Mouse (Mus musculus) left cerebral cortex, postnatal 14 days (tissue): ENCODE measurements at regions not wholly inside any gene's neighbourhood (a gene's known extent, or its start where the extent isn't known, plus 50 kb on each side); places are given as distances from the start of the nearest gene placed in this dataset.

Source experiments
- DNase-seq, 2 experiments: peaks; one replicate each; pipeline ENCODE4 v3.0.0; 2021 to 2022; ENCODE audit warnings: low spot score in 2 of 2, mixed read lengths in 1 of 2
- intact Hi-C: fragments of 180-260 bp; cut with DNase I; formaldehyde crosslinking; loops from one replicate; pipeline ENCODE4 v1.15.1; 2025

DNA sequence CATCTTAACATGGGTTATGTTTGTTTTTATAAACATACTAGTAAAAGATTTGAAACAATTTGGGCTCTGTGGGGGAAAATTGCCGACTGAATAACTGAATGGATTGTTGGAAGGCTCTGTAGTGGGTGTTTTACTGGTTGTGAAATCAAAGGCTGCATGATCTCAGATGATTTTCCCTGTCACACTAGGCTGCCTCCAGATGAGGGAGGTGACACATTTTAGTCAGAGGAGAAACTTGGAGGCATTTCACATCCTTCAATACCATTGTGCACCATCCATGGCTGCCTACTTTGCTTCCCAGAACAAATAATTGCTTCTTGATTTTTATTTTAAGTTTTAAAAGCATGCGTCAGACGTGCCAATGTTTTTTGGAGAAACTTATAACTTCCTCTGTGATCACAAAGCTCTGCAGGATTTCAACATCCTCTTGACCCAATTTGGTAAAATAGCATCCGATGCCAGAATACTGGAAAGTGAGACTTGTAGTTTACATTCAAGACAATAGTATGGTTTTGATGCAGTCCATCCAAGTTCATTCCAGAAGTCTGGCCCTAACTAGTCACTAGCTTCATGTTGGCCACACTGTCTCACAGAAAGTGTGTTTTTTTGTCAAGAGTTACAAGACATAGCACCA lies 163.0 kb upstream of the Mocs2 start:
- no peak for DNase-seq
- intact Hi-C loops, result no loop called here

DNA sequence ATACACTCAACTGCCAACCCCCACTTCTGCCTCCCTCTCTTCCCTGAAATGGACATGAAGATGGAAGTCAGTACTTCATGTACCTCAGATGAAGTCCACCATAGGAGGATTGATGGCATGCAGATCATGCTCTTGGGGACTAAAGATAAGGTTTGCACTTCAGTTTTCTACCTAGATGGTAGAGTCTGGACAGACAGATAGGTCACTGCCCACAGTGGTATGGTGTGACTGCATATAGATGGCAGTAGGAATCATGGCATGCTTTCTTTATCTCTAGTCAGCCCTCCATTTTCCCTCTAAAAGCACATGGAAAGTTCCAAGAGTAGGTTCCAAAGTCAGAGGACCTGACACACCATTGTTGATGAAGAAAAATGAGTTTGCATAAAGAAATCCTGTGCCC lies 145.6 kb upstream of the Mocs2 start:
- no peak for DNase-seq
- intact Hi-C loops, result no loop called here

DNA sequence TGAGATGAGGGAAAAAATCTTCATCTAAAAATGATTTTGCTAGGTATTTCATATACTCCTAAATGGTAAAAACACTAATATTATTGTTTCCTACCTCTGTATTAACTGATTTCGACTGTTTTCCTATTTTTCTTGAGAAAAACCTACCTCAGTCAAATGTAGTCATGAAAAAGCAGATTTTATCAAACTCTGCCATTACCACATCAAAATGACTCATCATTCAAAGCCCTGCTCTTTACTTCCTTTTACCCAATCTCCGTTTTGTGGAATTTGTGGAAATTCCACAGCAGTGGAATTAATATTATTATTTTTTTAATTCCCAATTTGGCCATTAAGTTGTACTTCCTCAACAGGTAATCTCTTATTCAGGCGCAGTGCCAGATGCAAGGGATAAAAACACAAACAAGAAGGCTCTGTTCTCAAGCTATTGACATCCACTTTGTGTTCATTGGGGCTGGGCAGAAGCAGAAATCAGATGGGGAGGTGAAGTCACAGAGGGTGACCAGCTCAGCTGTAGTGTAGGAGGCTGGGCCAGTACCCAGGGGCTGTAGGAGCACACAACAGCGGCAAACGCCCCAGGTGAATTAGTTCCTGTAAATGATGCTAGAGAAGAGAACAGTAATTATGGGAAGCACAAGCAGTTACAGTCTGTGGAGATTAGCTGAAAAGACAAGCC lies 138.2 kb upstream of the Mocs2 start:
- intact Hi-C loops, result no loop called here
- no peak for DNase-seq

DNA sequence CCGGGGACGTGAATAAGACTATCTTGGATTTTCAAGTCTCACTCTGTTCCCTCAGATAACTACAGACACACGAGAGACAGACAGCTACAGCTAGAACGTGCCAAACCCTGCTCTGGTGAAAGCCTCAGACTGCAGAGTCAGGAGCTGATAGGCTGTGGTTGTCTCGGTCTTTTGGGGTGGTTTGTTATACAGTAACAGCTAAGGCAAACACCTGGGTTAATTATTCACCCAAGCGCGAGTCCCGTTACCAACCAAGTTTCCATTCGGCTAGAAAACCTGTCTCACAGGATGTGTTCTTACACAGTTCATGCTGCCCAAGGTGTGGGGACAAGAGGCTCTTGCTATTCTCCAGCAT lies 137.7 kb upstream of the Mocs2 start:
- intact Hi-C loops, result no loop called here
- DNase-seq, result no peak

DNA sequence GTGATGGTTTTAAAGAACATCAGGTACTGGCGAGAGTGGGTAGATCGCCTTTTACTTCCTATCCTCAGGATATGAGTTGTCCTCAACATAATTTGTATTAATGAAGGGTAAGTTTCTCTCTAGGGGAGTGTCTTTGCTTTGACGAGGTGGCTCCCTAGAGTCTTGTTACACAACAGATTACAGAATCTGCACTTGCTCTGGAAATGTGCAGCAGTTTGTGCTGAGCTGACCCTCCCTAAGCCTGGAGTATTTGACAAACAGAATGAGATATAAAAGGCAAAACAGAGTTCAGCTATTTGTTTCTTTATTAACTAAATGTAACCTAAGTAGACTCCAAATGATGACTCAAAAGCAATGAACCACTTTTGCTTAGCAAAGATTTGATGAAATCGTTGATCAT lies 136.8 kb upstream of the Mocs2 start:
- no peak for DNase-seq
- intact Hi-C loops, result no loop called here

DNA sequence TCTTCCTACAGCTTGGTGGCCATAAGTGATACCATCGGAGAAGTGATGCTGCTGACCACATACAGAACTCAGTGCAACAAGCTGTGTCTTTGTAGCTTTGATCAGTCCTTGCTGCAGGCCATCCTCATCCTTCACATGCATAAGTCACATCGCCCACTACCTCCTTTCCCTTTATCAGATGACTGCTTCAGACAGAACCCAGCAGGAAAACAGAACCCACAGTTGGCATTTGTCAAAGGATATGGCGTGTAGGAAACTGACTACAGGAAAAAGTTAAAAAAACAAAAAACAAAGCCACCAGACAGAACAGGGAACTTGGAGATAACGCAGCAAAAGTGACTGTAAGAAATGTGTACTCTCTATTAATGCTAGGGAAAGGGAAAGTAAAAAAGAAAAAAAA lies 136.1 kb upstream of the Mocs2 start:
- intact Hi-C loops, result no loop called here
- DNase-seq, result no peak

DNA sequence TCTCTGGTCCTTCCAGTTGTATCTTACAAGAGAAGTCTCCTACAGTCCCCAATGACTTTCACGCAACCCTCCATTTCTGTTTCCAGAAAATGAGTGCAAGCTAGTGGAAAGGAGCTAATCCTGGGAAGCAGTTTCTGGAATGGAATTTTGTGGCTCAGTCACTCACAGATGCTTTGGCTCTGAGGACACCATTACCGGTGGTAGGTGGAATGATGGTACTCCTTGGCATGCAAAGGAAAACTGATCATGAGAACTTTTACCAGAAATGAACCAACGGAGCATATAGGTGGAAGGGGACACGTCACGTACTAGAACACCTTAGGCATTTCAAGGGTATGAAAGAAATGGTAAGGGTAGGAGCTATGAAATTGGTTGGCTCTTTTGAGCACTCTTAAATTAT lies 135.1 kb upstream of the Mocs2 start:
- DNase-seq, result no peak
- intact Hi-C loops, result no loop called here

DNA sequence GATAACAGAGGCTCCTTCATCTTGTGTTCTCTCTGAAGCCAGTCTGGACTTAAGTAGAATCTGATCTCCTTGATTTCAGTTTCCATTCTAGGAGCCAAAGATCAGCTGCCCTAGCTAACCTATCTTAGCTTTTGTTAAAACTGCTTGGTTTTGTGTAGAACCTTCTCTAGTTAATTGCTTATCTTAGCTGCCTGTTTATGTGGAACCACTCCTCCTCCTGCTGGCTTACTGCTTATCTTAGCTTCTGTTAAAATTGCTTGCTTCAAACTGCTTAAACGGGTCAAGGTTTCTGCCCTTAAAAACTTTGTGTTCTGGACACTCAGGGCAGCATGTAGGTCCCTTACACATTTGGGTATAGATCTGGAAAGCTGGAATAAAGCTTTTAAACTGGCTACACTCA lies 133.7 kb upstream of the Mocs2 start:
- intact Hi-C loops, result no loop called here
- DNase-seq, result no peak

DNA sequence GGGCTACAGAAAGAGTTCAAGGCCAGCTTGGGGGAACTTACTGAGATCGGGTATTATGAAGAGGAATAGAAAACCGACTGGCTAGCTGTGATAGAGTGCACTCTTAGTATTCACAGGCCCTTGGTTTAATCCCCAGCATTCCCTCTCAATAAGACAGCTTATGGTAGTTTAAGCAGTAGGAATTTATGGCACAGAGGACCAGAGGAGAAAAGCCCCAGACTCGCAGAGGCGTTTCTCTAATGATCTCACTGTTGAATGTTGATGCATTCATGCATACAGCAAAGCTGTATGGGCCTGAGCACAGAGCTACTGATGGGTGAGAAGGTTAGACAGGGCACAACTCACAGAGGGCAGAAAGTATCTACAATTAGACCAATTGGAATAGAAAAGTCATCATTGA lies 132.7 kb upstream of the Mocs2 start:
- intact Hi-C loops, result no loop called here
- DNase-seq, result no peak

DNA sequence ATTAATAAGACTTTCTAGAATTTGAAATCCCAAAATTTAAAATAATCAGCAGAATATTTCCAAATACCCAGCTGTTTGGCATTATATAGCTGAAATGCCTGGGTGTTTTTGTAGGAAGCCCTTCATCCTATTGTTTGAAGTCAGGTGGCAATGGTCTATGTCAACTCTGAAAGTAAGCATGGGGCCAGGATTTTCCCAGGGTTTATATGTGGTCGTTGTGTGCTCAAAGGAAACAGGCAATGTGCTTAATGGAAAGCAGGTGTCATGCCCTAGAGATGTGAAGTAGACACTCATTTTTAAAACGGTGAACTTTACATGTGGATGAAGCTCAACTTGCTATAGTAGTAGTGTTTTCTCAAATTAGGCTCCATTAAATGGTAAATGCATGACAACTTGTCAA lies 105.4 kb upstream of the Mocs2 start:
- no peak for DNase-seq
- intact Hi-C loops, result no loop called here

DNA sequence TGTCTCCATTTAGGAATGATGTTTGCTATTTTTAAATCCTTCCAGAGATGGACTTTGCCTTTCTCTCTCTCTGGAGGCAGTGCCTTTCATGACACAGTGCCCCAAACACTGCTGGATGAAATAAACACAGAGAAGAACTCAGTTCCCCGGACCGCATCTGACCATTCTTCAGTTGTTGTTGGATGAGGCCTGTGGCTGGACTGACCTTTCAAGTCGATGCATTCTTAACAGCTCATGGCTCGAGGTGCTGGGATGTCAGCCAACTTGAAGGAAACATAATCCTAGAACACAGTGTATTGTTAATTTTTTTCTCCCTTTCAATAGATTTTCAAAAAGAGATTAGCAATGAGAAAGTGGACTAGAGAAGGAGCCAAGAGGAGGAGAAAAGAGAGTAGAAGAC lies 98.3 kb upstream of the Mocs2 start:
- no peak for DNase-seq

DNA sequence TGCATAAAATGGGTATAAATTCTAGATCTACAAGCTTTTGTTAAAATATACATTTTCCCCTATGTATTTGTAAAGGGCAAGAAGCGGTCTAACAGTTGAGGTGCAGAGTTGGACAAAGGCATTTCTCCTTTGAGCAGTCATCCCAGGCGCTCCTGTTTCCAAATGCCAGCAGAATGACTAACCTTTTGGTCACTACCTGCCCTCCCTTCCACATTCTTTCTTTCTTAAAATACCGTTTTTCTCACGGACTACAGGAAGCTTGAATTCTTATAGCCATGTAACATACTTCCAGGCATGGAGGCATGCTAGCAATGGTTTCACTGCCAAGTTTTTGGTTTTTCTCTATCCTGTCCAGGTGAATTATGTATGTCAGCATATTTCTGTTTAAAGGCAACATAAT lies 91.2 kb upstream of the Mocs2 start:
- intact Hi-C loops, result no loop called here
- DNase-seq, result no peak

More for the DNA sequence above, 98.3 kb upstream of the Mocs2 start:
- intact Hi-C loops, result no loop called here

DNA sequence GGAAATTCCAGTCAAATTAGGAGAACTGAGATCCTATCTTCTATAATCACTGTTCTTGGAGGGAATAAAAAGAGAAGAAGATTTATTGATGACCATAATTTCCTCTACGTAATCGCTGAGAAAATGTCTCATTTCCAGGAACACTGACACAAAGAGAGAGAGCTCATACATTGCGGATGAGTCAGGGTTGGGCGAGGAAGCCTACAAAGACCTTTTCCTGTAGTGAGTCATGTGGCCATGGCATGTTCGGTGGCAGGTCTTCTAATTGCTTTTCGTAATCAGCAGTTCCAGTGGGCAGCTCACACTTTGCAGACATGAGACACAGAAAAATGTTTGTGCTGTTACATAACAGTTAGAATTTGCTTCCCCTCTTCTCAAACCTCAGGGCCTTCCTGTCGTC lies 83.0 kb upstream of the Mocs2 start:
- intact Hi-C loops, result no loop called here
- no peak for DNase-seq

DNA sequence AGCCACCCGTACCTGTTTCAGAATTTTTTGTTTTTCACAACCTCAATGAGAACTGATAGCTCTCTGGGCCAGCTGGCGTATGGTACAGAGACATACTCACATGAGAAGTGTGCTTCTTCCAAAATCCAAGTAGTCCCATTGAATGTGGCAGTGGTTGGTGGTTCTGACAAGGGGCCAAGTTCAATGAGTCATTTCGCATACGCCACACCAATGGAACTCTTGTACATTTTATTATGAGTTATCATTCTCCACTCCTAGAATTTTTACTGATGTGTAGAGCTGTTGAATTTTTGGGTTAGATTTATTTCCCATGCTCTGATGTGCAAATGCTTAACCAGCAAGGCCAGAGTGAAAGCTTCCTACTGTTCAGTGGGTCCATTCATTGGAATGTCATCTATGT lies 82.0 kb upstream of the Mocs2 start:
- intact Hi-C loops, result no loop called here
- no peak for DNase-seq

DNA sequence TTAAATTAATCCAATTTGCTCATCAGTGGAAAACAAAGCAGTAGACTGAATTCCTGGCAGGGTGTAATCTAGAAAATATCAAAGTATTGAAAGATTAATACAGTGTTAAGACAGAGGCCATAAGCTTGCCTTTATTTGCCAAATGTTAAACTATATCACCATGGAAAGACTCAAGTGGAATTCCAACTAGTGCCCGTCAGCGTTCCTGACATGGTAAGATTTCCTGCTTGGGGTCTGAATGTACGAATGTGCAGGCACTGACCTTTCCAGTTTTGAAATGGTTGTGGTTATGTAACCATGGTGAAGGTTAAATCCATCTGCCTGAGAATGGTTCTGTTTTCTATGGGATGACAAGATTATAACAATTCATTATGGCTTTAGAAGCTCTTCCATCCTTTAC lies 75.5 kb upstream of the Mocs2 start:
- intact Hi-C loops, result no loop called here
- no peak for DNase-seq

DNA sequence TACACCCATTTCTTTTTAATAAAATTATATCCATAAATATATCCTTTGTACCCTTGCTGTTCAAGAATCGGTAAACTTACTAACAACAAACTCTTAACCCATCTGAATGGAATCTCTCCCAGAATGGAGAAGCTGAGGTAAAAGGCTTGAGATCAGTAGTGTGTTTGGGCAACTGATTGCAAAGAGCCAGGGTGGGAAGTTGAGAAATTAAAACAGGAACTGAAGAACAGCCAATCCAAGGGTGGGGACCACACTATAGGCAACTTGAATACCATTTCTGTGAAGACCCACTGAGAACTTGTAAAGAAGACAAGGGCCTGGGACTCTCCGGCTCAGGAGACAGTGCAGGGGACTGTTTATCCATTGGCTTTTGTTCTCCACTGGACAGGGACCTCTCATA lies 72.2 kb upstream of the Mocs2 start:
- intact Hi-C loops, result no loop called here
- DNase-seq, result no peak

DNA sequence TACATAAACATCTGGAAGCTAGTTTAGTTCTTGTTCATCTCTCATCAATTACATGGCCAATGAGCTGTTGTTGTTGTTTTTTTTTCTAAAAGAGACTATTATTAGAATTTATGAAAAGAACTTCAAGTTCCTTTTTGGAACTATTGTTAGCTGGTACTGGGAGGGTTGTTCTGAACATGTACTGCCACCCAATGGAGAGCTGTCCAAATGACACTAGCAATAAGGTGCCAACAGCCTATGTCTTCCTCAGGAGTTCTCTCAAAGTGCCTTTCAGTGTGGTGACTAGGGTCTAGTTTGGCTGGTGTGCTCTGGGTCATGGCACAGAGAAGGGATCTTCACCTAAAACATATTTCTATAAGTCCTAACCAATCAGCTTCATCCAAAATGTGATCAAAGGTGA lies 60.6 kb upstream of the Mocs2 start:
- intact Hi-C loops, result no loop called here
- DNase-seq, result peak; percentile 37 to 43

DNA sequence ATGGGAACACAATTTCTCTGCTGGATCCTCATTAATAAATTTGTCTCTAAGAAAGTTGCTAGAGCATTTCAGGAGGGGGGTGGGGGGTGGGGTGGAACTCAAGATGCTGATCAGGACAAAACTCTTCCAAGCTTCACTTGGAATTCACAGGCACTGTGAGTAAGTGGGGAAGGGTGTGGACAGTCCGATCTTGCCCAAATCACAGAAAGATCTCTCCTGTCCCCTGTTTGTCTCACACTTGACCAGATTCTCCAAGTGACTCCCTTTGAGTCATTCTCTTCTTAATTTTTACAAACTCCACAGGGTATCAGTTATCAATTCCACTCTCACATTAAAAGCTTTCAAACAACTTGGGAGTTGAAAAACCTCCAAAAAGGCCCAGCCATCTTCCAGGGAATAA lies 58.1 kb upstream of the Mocs2 start:
- DNase-seq, result no peak
- intact Hi-C loops, result no loop called here

DNA sequence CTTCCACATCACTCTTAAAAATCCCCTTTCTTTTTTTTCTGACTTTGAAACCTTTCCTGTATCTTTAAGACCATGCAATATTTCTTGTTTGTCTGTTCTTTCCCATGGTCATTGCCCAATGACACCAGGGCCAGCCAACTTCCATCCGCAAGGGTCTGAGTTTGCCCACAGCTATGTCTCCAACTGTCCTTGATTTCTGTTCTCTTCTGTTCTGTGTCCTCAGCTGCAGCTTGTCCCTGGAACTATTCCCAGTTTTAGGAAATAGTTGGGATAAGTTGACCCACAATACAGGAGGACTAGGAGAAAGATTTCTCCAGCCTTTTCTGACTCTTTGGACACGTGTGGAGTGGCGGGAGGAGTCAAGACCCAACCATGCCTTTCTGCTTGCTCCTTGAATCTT lies 57.1 kb upstream of the Mocs2 start:
- DNase-seq, result no peak
- intact Hi-C loops, result no loop called here
